Mouse (Mus musculus) G1E (cell line): Measurements from ENCODE around the gene Tmem120a. TPM values are rescaled to one million over a fixed set of nuclear protein-coding genes. Genes with fewer than 3 reads are reported as not detected.

Experiments used
- ATAC-seq: 2 replicates; pipeline ENCODE4 v1.8.0; 2016; ENCODE audit warnings: mild to moderate bottlenecking; ENCODE audit not compliant: insufficient number of reproducible peaks, poor library complexity, low FRiP score, severe bottlenecking; ENCODE audit errors: extremely low read depth
- DNase-seq: peaks from one replicate; pipeline ENCODE4 v3.0.0; 2012; ENCODE audit warnings: low spot score
- H3K27me3 ChIP-seq: 2 replicates; pipeline ENCODE4 v1.6.1; 2012; ENCODE audit warnings: mild to moderate bottlenecking, low read length, inconsistent platforms; ENCODE audit not compliant: insufficient read depth
- H3K36me3 ChIP-seq: replicated peaks from 2 replicates; pipeline ENCODE3; 2012; ENCODE audit warnings: mild to moderate bottlenecking, inconsistent platforms
- H3K4me1 ChIP-seq: 2 replicates; pipeline ENCODE4 v1.6.1; 2012; ENCODE audit warnings: low read depth, low read length, inconsistent platforms, mixed read lengths; ENCODE audit not compliant: insufficient read depth
- H3K4me3 ChIP-seq: 2 replicates; pipeline ENCODE4 v1.5.1; 2012; ENCODE audit warnings: low read depth, mild to moderate bottlenecking, inconsistent platforms, low read length, moderate library complexity, mixed read lengths
- H3K9me3 ChIP-seq: replicated peaks from 2 replicates; pipeline ENCODE4 v1.6.1; 2012; ENCODE audit warnings: inconsistent platforms
- CTCF ChIP-seq: IDR thresholded peaks from 2 replicates; pipeline ENCODE4 v1.5.1; 2012; ENCODE audit warnings: low read depth, low read length, inconsistent platforms, mixed read lengths
- GATA1 ChIP-seq: IDR thresholded peaks from 2 replicates; pipeline ENCODE4 v1.6.1; 2012; ENCODE audit warnings: borderline replicate concordance, low read length, inconsistent platforms, mixed read lengths
- GATA2 ChIP-seq: IDR thresholded peaks from 2 replicates; pipeline ENCODE4 v1.6.1; 2012; ENCODE audit warnings: low read depth, low read length, inconsistent platforms, borderline replicate concordance
- POLR2AphosphoS5 ChIP-seq: IDR thresholded peaks from 2 replicates; pipeline ENCODE4 v1.6.1; 2012; ENCODE audit warnings: low read depth, low read length, inconsistent platforms; ENCODE audit not compliant: insufficient replicate concordance
- TAL1 ChIP-seq: conservative IDR thresholded peaks from 2 replicates; pipeline ENCODE4 v1.6.1; 2012; ENCODE audit warnings: low read depth, low read length, inconsistent platforms, mixed read lengths
- polyA plus RNA-seq: library from polyadenylated mRNA; stranded (reverse); fragments of >175 nt; gene quantifications from 2 replicates; pipeline ENCODE4 v1.2.3, GENCODE M21; 2012
- total RNA-seq, 2 experiments: library from RNA; stranded (forward) in 1 of 2; stranded (reverse) in 1 of 2; fragments of 200-1000 nt in 1 of 2; fragments of >200 nt in 1 of 2; fragmentation: Nextera tagmentation in 1 of 2; gene quantifications; 2 replicates each; pipeline ENCODE4 v1.2.3; 2014 to 2017

Tmem120a gene
- total and polyA plus RNA-seq, 3 experiments = 8.5 to 18.0 (median 13.3) TPM

- Histone ChIP-seq H3K4me1 (peaks cover 63% of the 10 kb centered on the region), H3K36me3 (peaks cover 88% of the 10 kb centered on the region), H3K4me3 (no peak overlapping the region; the same call in 1 of the 2 replicates), H3K9me3 (peaks cover 5% of the 10 kb centered on the region; the same call in 1 of the 2 replicates), H3K27me3 (no peaks in the 10 kb centered on the region)
- ATAC-seq = peak; percentile 90
- TF ChIP-seq POLR2AphosphoS5 = no peak
- no peak for TF ChIP-seq GATA1
- no peak for TF ChIP-seq CTCF
- TF ChIP-seq TAL1 = no peak
- no peak for TF ChIP-seq GATA2
- DNase-seq = peak; percentile 75
These were observed 36.4 kb downstream of the Tmem120a start for GRCm38 (mm10) chr5:135707855-135708254.

- TF ChIP-seq TAL1 (no peak), CTCF (no peak), GATA2 (no peak), GATA1 (no peak), POLR2AphosphoS5 (no peak)
- Histone ChIP-seq H3K27me3 (no peaks in the 10 kb centered on the region), H3K4me1 (peaks cover 60% of the 10 kb centered on the region), H3K4me3 (no peak overlapping the region; the same call in 1 of the 2 replicates), H3K36me3 (peaks cover 91% of the 10 kb centered on the region), H3K9me3 (peaks cover 5% of the 10 kb centered on the region; the same call in 1 of the 2 replicates)
- ATAC-seq (no peak), DNase-seq (no peak)
These were observed 37.2 kb downstream of the Tmem120a start for GRCm38 (mm10) chr5:135707039-135707438.

GRCm38 (mm10) chr5:135705383-135705782 is 38.9 kb downstream of the Tmem120a start:
- ATAC-seq (no peak), DNase-seq (no peak)
- no peak for TF ChIP-seq TAL1
- TF ChIP-seq GATA2 = no peak
- TF ChIP-seq POLR2AphosphoS5 = no peak
- TF ChIP-seq CTCF = no peak
- TF ChIP-seq GATA1 = no peak
- peaks cover 91% of the 10 kb centered on the region for H3K36me3 ChIP-seq
- H3K4me1 ChIP-seq = peaks cover 44% of the 10 kb centered on the region
- no peaks in the 10 kb centered on the region for H3K27me3 ChIP-seq
- H3K4me3 ChIP-seq = no peak overlapping the region
- H3K9me3 ChIP-seq = peaks cover 5% of the 10 kb centered on the region; the same call in 1 of the 2 replicates

- H3K27me3 ChIP-seq = no peaks in the 10 kb centered on the region
- H3K36me3 ChIP-seq = peaks cover 97% of the 10 kb centered on the region
- no peak overlapping the region for H3K4me3 ChIP-seq
- H3K4me1 ChIP-seq = peaks cover 36% of the 10 kb centered on the region
- ATAC-seq (no peak), DNase-seq (no peak)
- H3K9me3 ChIP-seq = peaks cover 5% of the 10 kb centered on the region; the same call in 1 of the 2 replicates
- no peak for TF ChIP-seq TAL1
- no peak for TF ChIP-seq POLR2AphosphoS5
- no peak for TF ChIP-seq GATA1
- TF ChIP-seq GATA2 = no peak
- TF ChIP-seq CTCF = no peak
These were observed 40.8 kb downstream of the Tmem120a start for GRCm38 (mm10) chr5:135703431-135703830.

- no peak overlapping the region for H3K4me3 ChIP-seq
- H3K9me3 ChIP-seq = peaks cover 5% of the 10 kb centered on the region; the same call in 1 of the 2 replicates
- no peaks in the 10 kb centered on the region for H3K27me3 ChIP-seq
- peaks cover 29% of the 10 kb centered on the region for H3K4me1 ChIP-seq
- ATAC-seq = no peak
- no peak for TF ChIP-seq TAL1
- TF ChIP-seq GATA2 = no peak
- TF ChIP-seq CTCF = no peak
- no peak for TF ChIP-seq GATA1
- H3K36me3 ChIP-seq = peaks cover 95% of the 10 kb centered on the region
- DNase-seq = no peak
These were observed 41.5 kb downstream of the Tmem120a start for GRCm38 (mm10) chr5:135702682-135703192.

- Histone ChIP-seq H3K36me3 (peaks cover 95% of the 10 kb centered on the region), H3K9me3 (peaks cover 3% of the 10 kb centered on the region; the same call in 1 of the 2 replicates), H3K27me3 (no peaks in the 10 kb centered on the region), H3K4me1 (peaks cover 24% of the 10 kb centered on the region), H3K4me3 (no peak overlapping the region)
- TF ChIP-seq GATA1 (no peak), TAL1 (no peak)
- no peak for ATAC-seq
- DNase-seq = no peak
These were observed 42.1 kb downstream of the Tmem120a start for GRCm38 (mm10) chr5:135702190-135702589.

GRCm38 (mm10) chr5:135701601-135702000 is 42.6 kb downstream of the Tmem120a start:
- Histone ChIP-seq H3K36me3 (peaks cover 93% of the 10 kb centered on the region), H3K27me3 (no peaks in the 10 kb centered on the region), H3K9me3 (no peaks in the 10 kb centered on the region), H3K4me3 (no peak overlapping the region), H3K4me1 (peaks cover 19% of the 10 kb centered on the region)
- DNase-seq = no peak
- no peak for TF ChIP-seq GATA2
- no peak for TF ChIP-seq GATA1
- no peak for TF ChIP-seq POLR2AphosphoS5
- no peak for TF ChIP-seq CTCF
- no peak for TF ChIP-seq TAL1
- ATAC-seq = no peak
